Mouse (Mus musculus): ENCODE measurements around the gene Stx17. TPM values are rescaled to one million over a fixed set of nuclear protein-coding genes. Genes with fewer than 3 reads are reported as not detected.

The Stx17 gene
- polyA plus RNA-seq (2011; ENCODE audit: insufficient read depth, insufficient read length, low read depth, missing spikeins): 7.5 and 11.9 TPM in 2 replicates

DNA sequence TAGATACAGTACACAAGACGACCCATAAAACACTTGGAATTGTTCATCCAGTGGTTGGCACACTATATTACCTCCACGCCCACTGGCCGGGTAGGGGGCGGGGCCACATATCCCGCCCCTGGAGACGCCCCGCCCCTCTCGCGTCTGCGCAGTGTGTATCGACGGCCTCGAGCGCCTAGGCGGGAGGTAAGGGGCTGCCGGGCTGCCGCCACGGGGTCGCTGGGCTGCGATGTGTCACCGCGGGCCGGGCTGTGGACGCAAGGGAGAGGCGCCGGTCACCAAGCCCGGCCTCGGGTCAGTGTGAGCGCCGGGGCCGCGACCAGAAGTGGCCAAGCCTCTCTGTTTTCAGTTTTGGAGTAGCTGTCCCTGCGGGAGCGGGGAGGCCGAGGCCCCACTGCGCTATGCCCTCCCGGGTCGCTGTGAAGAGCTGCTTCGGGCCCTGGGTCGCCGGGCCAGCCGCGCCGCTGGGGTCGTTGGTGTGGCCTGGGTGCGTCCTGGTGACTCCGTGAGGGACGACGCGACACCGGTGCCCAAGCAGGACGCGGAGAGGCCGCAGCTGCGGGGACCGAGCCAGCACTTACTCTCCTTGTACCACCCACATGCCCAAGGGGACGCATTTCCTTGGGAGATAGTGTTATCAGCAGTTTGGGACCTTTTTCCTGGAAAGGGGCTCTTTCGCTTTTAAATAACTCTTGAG, at the start of gene Stx17:
TSS of gene Stx17 (plus strand) at position 143 of the 697 bp plus-strand sequence.
- Histone ChIP-seq H3K27ac (ENCODE audit: insufficient read depth, low read length) (no peak within 1 kb of the TSS), H3K9me3 (replicated peaks; ENCODE audit: control insufficient read depth, insufficient read depth, low read length, poor library complexity, severe bottlenecking) (no peaks in the 10 kb centered on the region), H3K27me3 (ENCODE audit: control insufficient read depth, insufficient read depth, low read length, poor library complexity, severe bottlenecking) (peaks cover 5% of the 10 kb centered on the region), H3K4me1 (ENCODE audit: control insufficient read depth, insufficient read depth, low read length) (no peaks in the 10 kb centered on the region), H3K4me3 (ENCODE audit: low read depth, low read length) (peak within 1 kb of the TSS; percentile 62), H3K9ac (ENCODE audit: low read depth, poor library complexity, severe bottlenecking) (peak within 1 kb of the TSS; percentile 86), H3K36me3 (ENCODE audit: control insufficient read depth, insufficient read depth, low read length, poor library complexity, severe bottlenecking) (no peaks in the 10 kb centered on the region)
- TF ChIP-seq CTCF (IDR thresholded peaks at IDR 0.05; ENCODE audit: low read depth, low read length): no peak
- no peak for TF ChIP-seq POLR2A (IDR thresholded peaks at IDR 0.05; ENCODE audit: insufficient read depth, low read length)
- TF ChIP-seq EP300 (IDR thresholded peaks at IDR 0.05; ENCODE audit: insufficient read depth, low read depth, low read length): no peak

DNA sequence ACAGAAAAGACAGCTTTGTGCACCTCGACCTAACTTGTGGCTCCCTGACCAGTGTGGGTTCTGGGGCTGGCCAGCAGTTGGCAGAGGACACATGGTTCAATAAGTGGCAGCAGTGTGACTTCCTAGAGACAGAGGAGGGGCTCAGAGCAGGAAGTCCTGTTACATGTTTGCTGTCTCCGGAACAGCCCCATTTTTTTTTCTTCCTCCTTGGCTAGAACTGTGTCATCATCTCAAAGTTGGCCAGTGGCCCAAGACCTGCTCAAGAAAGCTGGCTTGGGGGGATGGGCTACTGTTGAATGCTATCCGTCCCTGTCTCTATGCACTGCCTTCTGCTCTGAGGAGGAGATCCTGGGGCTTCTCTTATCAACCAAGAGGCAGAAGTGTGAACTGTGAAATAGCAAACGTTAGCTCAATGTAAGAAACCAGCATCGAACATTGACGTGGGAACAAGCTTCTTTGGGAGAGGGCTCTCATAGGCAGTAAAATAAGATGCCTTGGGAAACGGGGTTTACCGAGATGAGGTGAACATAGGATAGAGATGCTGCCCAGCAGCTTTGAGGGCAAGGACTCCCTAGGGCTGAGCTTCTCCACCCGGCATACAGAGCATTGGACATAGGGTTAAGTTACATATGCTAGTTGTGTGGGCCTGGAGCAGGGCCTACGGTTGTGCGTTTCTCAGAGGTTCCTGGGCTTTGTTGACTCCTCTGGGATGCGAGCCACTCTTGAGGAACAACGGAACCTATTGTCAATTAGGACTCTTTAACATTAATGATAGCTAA, 47.8 kb upstream of the Stx17 start:
- H3K9me3 ChIP-seq (replicated peaks; ENCODE audit: control insufficient read depth, insufficient read depth, low read length, poor library complexity, severe bottlenecking): no peaks in the 10 kb centered on the region
- no peak overlapping the region for H3K4me3 ChIP-seq (ENCODE audit: low read depth, low read length)
- TF ChIP-seq CTCF (IDR thresholded peaks at IDR 0.05; ENCODE audit: low read depth, low read length): no peak
- TF ChIP-seq POLR2A (IDR thresholded peaks at IDR 0.05; ENCODE audit: insufficient read depth, low read length): no peak
- no peak for TF ChIP-seq EP300 (IDR thresholded peaks at IDR 0.05; ENCODE audit: insufficient read depth, low read depth, low read length)
- H3K36me3 ChIP-seq (ENCODE audit: control insufficient read depth, insufficient read depth, low read length, poor library complexity, severe bottlenecking): no peaks in the 10 kb centered on the region
- H3K27ac ChIP-seq (ENCODE audit: insufficient read depth, low read length): no peak overlapping the region
- H3K27me3 ChIP-seq (ENCODE audit: control insufficient read depth, insufficient read depth, low read length, poor library complexity, severe bottlenecking): no peaks in the 10 kb centered on the region
- H3K4me1 ChIP-seq (ENCODE audit: control insufficient read depth, insufficient read depth, low read length): no peaks in the 10 kb centered on the region
- no peak overlapping the region for H3K9ac ChIP-seq (ENCODE audit: low read depth, poor library complexity, severe bottlenecking)

DNA sequence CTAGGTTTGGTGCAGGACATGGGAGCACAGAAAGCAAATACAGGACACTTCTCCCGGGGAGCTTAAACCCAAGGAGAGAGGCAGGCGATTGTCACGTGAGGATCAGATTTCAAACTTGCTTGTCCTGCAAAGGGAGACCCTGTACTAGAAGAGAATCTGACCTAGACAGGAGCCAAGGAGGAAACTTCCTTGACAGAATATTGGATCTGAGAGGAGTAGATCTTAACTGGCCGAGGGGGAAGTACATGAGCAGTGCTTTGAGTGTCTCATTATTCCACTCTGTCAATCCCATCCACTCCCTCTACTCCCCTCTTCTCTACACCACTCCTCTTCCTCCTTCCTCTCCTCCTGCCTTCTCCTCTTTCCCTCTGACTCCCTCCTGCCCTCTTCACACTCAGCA, 46.5 kb upstream of the Stx17 start:
- Histone ChIP-seq H3K36me3 (ENCODE audit: control insufficient read depth, insufficient read depth, low read length, poor library complexity, severe bottlenecking) (no peaks in the 10 kb centered on the region), H3K9ac (ENCODE audit: low read depth, poor library complexity, severe bottlenecking) (no peak overlapping the region), H3K4me1 (ENCODE audit: control insufficient read depth, insufficient read depth, low read length) (no peaks in the 10 kb centered on the region), H3K9me3 (replicated peaks; ENCODE audit: control insufficient read depth, insufficient read depth, low read length, poor library complexity, severe bottlenecking) (no peaks in the 10 kb centered on the region), H3K4me3 (ENCODE audit: low read depth, low read length) (no peak overlapping the region), H3K27me3 (ENCODE audit: control insufficient read depth, insufficient read depth, low read length, poor library complexity, severe bottlenecking) (no peaks in the 10 kb centered on the region), H3K27ac (ENCODE audit: insufficient read depth, low read length) (no peak overlapping the region)
- TF ChIP-seq CTCF (IDR thresholded peaks at IDR 0.05; ENCODE audit: low read depth, low read length) (no peak), EP300 (IDR thresholded peaks at IDR 0.05; ENCODE audit: insufficient read depth, low read depth, low read length) (no peak), POLR2A (IDR thresholded peaks at IDR 0.05; ENCODE audit: insufficient read depth, low read length) (no peak)

DNA sequence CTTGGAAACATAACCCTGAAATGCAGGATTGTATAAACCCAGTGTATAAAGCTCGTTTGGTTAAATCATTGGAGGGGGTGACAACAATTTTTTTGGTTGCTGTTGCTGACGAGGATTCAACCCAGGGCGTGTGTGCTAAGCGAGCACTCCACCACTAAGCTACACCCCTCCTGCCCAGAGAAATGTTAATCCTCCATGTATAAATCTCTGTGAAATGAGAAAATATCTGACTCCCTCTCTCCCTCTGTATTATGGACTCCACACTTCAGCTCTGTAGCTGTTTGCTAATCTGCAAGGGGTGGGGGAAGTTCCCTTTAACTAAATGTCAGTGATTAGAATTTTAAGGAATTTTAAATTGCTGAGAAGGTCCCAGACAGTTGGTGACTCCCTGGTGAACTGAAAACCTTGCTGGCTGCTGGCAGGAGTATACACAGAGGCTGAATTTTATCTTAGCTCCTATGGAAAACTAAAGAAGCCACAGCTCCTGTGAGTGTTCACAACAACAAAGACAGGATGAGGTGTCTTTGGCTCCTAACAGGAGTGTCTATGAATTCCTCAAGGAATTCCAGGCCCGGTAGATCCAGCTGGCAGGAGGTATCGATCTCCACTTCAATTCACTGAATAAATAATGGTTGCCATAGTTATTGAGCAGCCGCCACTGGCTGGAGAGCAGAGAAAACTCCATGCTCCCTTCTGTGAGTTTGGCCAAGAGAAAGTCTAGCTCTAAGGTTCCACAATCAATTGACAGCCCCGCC, 45.3 kb upstream of the Stx17 start:
- Histone ChIP-seq H3K4me3 (ENCODE audit: low read depth, low read length) (no peak overlapping the region), H3K4me1 (ENCODE audit: control insufficient read depth, insufficient read depth, low read length) (no peaks in the 10 kb centered on the region), H3K27me3 (ENCODE audit: control insufficient read depth, insufficient read depth, low read length, poor library complexity, severe bottlenecking) (no peaks in the 10 kb centered on the region), H3K9ac (ENCODE audit: low read depth, poor library complexity, severe bottlenecking) (no peak overlapping the region), H3K36me3 (ENCODE audit: control insufficient read depth, insufficient read depth, low read length, poor library complexity, severe bottlenecking) (no peaks in the 10 kb centered on the region), H3K27ac (ENCODE audit: insufficient read depth, low read length) (no peak overlapping the region), H3K9me3 (replicated peaks; ENCODE audit: control insufficient read depth, insufficient read depth, low read length, poor library complexity, severe bottlenecking) (no peaks in the 10 kb centered on the region)
- TF ChIP-seq CTCF (IDR thresholded peaks at IDR 0.05; ENCODE audit: low read depth, low read length): no peak
- no peak for TF ChIP-seq POLR2A (IDR thresholded peaks at IDR 0.05; ENCODE audit: insufficient read depth, low read length)
- TF ChIP-seq EP300 (IDR thresholded peaks at IDR 0.05; ENCODE audit: insufficient read depth, low read depth, low read length): no peak

DNA sequence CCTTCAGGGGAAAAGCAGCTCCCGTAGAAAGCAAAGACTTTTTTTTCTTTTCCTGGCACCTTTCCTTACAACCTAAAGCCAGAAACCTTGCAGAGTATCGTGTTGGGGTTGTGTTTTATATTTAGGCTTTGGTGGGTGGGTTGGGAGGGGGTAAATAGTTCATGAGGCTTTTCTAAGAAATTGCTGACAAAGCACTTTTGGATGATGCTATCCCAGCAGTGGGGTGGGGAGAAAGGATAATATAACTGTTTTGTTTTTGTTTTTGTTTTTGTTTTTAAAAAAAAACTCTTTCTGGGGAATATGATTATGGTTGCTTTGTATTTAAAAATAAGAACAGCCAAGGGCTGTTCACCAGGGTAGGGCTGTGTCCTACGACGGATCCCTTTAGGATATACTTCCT, 41.3 kb upstream of the Stx17 start:
- Histone ChIP-seq H3K27ac (ENCODE audit: insufficient read depth, low read length) (no peak overlapping the region), H3K4me1 (ENCODE audit: control insufficient read depth, insufficient read depth, low read length) (no peaks in the 10 kb centered on the region), H3K27me3 (ENCODE audit: control insufficient read depth, insufficient read depth, low read length, poor library complexity, severe bottlenecking) (no peaks in the 10 kb centered on the region), H3K4me3 (ENCODE audit: low read depth, low read length) (no peak overlapping the region), H3K36me3 (ENCODE audit: control insufficient read depth, insufficient read depth, low read length, poor library complexity, severe bottlenecking) (no peaks in the 10 kb centered on the region), H3K9ac (ENCODE audit: low read depth, poor library complexity, severe bottlenecking) (no peak overlapping the region), H3K9me3 (replicated peaks; ENCODE audit: control insufficient read depth, insufficient read depth, low read length, poor library complexity, severe bottlenecking) (no peaks in the 10 kb centered on the region)
- TF ChIP-seq EP300 (IDR thresholded peaks at IDR 0.05; ENCODE audit: insufficient read depth, low read depth, low read length): no peak
- no peak for TF ChIP-seq POLR2A (IDR thresholded peaks at IDR 0.05; ENCODE audit: insufficient read depth, low read length)
- no peak for TF ChIP-seq CTCF (IDR thresholded peaks at IDR 0.05; ENCODE audit: low read depth, low read length)
